Mouse (Mus musculus): ENCODE measurements at regions not wholly inside any gene's neighbourhood (a gene's known extent, or its start where the extent isn't known, plus 50 kb on each side); places are given as distances from the start of the nearest gene placed in this dataset.

DNA sequence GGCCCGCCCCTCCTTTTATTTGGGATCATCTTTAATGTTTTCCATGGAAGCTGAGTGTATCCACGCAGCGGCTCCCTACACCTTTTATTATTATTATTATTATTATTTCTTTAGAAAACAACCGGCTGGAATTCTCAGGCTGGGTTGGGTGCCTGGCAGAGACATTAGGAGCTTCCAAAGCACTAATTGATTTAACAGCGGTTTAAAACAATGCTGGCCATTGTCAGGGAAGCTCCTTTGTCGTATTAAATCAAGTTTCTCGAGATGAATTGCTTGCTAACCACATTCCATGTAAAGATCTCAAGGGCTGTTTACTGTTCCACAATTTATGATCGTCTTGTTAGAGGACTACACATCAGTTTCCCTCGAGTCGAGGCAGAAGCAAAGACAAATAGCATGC, 539.4 kb downstream of the Etnk1 start:
- no peaks in the 10 kb centered on the region for H3K79me2 ChIP-seq (ENCODE audit: control insufficient read depth, insufficient read depth)
- no peaks in the 10 kb centered on the region for H3K36me3 ChIP-seq (ENCODE audit: control insufficient read depth, insufficient read depth)
- no peaks in the 10 kb centered on the region for H3K27me3 ChIP-seq (ENCODE audit: control insufficient read depth, insufficient read depth, insufficient read length)
- no peak overlapping the region for H3K4me3 ChIP-seq (ENCODE audit: insufficient read depth, poor library complexity, severe bottlenecking)
- no peaks in the 10 kb centered on the region for H3K79me3 ChIP-seq (ENCODE audit: low read depth)
- no peak overlapping the region for H3ac ChIP-seq (ENCODE audit: control insufficient read depth, insufficient read length, low read depth)
- TF ChIP-seq MAX (IDR thresholded peaks at IDR 0.05), result no peak
- no peak for TF ChIP-seq CTCF (IDR thresholded peaks at IDR 0.05; ENCODE audit: control insufficient read depth, insufficient read depth, insufficient read length)
- no peak for TF ChIP-seq USF1 (IDR thresholded peaks at IDR 0.05; ENCODE audit: low read depth)
- no peak for TF ChIP-seq FOSL1 (IDR thresholded peaks at IDR 0.05; ENCODE audit: insufficient read depth, low read length, poor library complexity, severe bottlenecking)
- no peak for TF ChIP-seq MYOG (IDR thresholded peaks at IDR 0.05; ENCODE audit: control insufficient read depth, extremely low read depth, insufficient read length)
- TF ChIP-seq MYOD1 (IDR thresholded peaks at IDR 0.05; ENCODE audit: control insufficient read depth, insufficient read length, low read depth), result no peak
- TF ChIP-seq CEBPB (IDR thresholded peaks at IDR 0.05; ENCODE audit: low read depth), result no peak

DNA sequence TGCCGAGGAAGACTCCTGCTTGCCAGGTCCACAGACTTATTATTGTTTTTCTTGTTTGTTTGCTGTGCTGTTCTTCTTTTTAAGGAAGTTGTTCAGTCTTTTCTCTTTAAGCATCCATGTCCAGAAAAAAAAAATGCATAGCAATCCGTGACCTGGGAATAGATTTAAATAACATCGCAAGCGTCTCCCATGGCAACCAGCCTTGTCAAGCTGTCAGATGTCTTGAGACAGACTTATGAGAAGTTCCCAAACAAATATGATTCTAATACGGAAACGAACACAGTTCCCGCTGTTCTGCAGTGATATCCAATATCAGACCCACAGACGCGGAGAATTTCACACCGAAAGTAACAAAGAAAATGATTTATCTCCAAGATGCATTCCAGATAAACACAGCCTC, 547.4 kb downstream of the Etnk1 start:
- Histone ChIP-seq H3K79me2 (ENCODE audit: control insufficient read depth, insufficient read depth) (no peaks in the 10 kb centered on the region), H3ac (ENCODE audit: control insufficient read depth, insufficient read length, low read depth) (no peak overlapping the region), H3K79me3 (ENCODE audit: low read depth) (no peaks in the 10 kb centered on the region), H3K27me3 (ENCODE audit: control insufficient read depth, insufficient read depth, insufficient read length) (no peaks in the 10 kb centered on the region), H3K36me3 (ENCODE audit: control insufficient read depth, insufficient read depth) (no peaks in the 10 kb centered on the region), H3K4me3 (ENCODE audit: insufficient read depth, poor library complexity, severe bottlenecking) (no peak overlapping the region)
- no peak for TF ChIP-seq MYOG (IDR thresholded peaks at IDR 0.05; ENCODE audit: control insufficient read depth, extremely low read depth, insufficient read length)
- TF ChIP-seq CEBPB (IDR thresholded peaks at IDR 0.05; ENCODE audit: low read depth), result no peak
- TF ChIP-seq FOSL1 (IDR thresholded peaks at IDR 0.05; ENCODE audit: insufficient read depth, low read length, poor library complexity, severe bottlenecking), result no peak
- TF ChIP-seq USF1 (IDR thresholded peaks at IDR 0.05; ENCODE audit: low read depth), result no peak
- TF ChIP-seq CTCF (IDR thresholded peaks at IDR 0.05; ENCODE audit: control insufficient read depth, insufficient read depth, insufficient read length), result no peak
- TF ChIP-seq MYOD1 (IDR thresholded peaks at IDR 0.05; ENCODE audit: control insufficient read depth, insufficient read length, low read depth), result no peak
- TF ChIP-seq MAX (IDR thresholded peaks at IDR 0.05), result no peak

DNA sequence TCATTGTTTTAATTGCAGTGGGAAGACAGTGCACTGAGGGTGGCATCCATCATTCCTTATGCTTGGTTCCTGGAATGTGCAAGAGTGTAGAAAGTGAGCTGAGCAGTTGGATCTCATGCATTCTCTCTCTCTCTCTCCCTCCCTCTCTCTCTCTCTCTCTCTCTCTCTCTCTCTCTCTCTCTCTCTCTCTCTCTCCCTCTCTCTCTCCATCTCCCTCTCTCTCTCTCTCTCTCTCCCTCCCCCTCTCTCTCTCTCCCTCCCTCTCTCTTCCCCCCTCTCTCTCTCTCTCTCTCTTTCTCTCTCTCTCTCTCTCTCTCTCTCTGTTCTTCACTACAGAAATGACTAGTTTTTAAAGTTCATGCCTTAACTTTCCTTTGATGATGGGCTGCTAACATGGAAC, 583.1 kb downstream of the Etnk1 start:
- H3ac ChIP-seq (ENCODE audit: control insufficient read depth, insufficient read length, low read depth), result no peak overlapping the region
- H3K36me3 ChIP-seq (ENCODE audit: control insufficient read depth, insufficient read depth), result no peaks in the 10 kb centered on the region
- TF ChIP-seq USF1 (IDR thresholded peaks at IDR 0.05; ENCODE audit: low read depth), result no peak
- no peak overlapping the region for H3K4me3 ChIP-seq (ENCODE audit: insufficient read depth, poor library complexity, severe bottlenecking)
- no peaks in the 10 kb centered on the region for H3K79me3 ChIP-seq (ENCODE audit: low read depth)
- no peaks in the 10 kb centered on the region for H3K79me2 ChIP-seq (ENCODE audit: control insufficient read depth, insufficient read depth)
- no peaks in the 10 kb centered on the region for H3K27me3 ChIP-seq (ENCODE audit: control insufficient read depth, insufficient read depth, insufficient read length)

DNA sequence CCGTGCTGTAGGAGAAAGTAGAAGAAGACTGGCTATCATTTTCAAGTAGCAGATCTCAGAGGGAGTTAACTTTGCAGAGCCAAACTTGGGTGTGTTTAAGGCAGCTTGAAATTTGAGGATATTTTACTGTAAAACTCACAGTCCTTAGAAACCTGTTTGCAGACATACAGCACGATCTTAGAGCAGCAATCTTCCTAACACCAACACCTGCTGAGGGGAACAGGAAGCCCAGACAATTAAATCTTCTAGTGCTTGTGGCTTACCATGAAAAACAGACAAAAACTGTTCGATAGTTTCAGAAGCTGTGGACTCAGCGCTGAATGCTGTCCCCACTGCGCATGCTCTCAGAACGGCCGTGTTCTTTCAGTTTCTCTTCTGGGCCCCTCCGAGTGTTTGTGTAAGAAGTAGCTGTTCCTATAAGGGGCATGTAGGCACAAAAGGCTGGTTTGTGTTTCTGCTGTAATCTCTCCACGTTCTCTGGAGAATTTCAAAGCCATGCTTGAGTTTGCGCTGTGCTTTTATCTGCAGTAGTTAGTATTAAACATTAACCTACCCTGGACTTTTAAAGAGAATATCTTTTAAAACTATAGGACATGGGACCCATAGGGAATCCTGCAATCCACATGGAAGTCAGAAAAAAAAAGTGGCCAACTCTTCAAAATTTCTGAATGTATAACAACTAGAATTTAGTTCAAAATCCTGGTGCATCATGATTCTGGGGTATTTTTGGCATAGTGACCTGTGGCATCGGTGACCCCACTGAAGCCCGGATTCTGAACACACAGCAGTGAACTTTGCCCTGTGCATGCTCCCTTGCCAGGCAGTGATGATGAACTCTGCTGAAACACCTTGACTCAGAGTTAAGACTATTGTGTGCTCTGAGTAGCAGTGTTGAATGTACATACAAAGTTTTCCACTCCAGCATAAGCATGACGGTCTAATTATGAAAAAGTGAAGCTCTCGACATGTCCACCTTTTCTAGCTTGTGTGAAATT, 584.4 kb downstream of the Etnk1 start:
- no peaks in the 10 kb centered on the region for H3K79me3 ChIP-seq (ENCODE audit: low read depth)
- no peaks in the 10 kb centered on the region for H3K79me2 ChIP-seq (ENCODE audit: control insufficient read depth, insufficient read depth)
- no peak for TF ChIP-seq CTCF (IDR thresholded peaks at IDR 0.05; ENCODE audit: control insufficient read depth, insufficient read depth, insufficient read length)
- TF ChIP-seq CEBPB (IDR thresholded peaks at IDR 0.05; ENCODE audit: low read depth), result no peak
- TF ChIP-seq MYOD1 (IDR thresholded peaks at IDR 0.05; ENCODE audit: control insufficient read depth, insufficient read length, low read depth), result no peak
- no peak for TF ChIP-seq MYOG (IDR thresholded peaks at IDR 0.05; ENCODE audit: control insufficient read depth, extremely low read depth, insufficient read length)
- TF ChIP-seq FOSL1 (IDR thresholded peaks at IDR 0.05; ENCODE audit: insufficient read depth, low read length, poor library complexity, severe bottlenecking), result no peak
- TF ChIP-seq USF1 (IDR thresholded peaks at IDR 0.05; ENCODE audit: low read depth), result no peak
- TF ChIP-seq MAX (IDR thresholded peaks at IDR 0.05), result no peak
- peak overlapping the region; percentile 30 for H3ac ChIP-seq (ENCODE audit: control insufficient read depth, insufficient read length, low read depth)
- no peaks in the 10 kb centered on the region for H3K27me3 ChIP-seq (ENCODE audit: control insufficient read depth, insufficient read depth, insufficient read length)
- no peaks in the 10 kb centered on the region for H3K36me3 ChIP-seq (ENCODE audit: control insufficient read depth, insufficient read depth)
- H3K4me3 ChIP-seq (ENCODE audit: insufficient read depth, poor library complexity, severe bottlenecking), result no peak overlapping the region

DNA sequence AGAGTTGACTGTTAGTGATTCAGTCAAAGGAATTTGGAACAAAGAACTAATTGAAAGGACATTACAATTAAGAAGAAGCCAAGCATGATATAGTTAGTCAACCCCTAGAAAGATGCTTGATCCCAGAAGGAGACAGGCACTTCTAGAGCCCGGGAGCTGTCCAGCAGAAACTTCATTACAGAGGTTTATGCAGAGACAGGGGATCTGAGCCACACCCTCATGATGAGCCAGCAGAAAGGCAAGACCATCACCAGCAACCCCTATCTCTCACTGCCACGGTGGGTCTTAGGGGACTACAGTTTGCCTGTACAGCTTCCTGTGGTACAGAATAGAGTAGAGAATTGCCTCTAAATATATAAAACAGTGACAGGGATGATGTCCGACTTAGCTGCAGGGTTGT, 590.4 kb downstream of the Etnk1 start:
- Histone ChIP-seq H3K4me3 (ENCODE audit: insufficient read depth, poor library complexity, severe bottlenecking) (no peak overlapping the region), H3ac (ENCODE audit: control insufficient read depth, insufficient read length, low read depth) (no peak overlapping the region), H3K79me2 (ENCODE audit: control insufficient read depth, insufficient read depth) (no peaks in the 10 kb centered on the region), H3K36me3 (ENCODE audit: control insufficient read depth, insufficient read depth) (no peaks in the 10 kb centered on the region), H3K27me3 (ENCODE audit: control insufficient read depth, insufficient read depth, insufficient read length) (no peaks in the 10 kb centered on the region), H3K79me3 (ENCODE audit: low read depth) (no peaks in the 10 kb centered on the region)
- no peak for TF ChIP-seq USF1 (IDR thresholded peaks at IDR 0.05; ENCODE audit: low read depth)
- no peak for TF ChIP-seq MYOG (IDR thresholded peaks at IDR 0.05; ENCODE audit: control insufficient read depth, extremely low read depth, insufficient read length)
- no peak for TF ChIP-seq MYOD1 (IDR thresholded peaks at IDR 0.05; ENCODE audit: control insufficient read depth, insufficient read length, low read depth)
- no peak for TF ChIP-seq MAX (IDR thresholded peaks at IDR 0.05)
- TF ChIP-seq FOSL1 (IDR thresholded peaks at IDR 0.05; ENCODE audit: insufficient read depth, low read length, poor library complexity, severe bottlenecking), result no peak
- no peak for TF ChIP-seq CEBPB (IDR thresholded peaks at IDR 0.05; ENCODE audit: low read depth)
- no peak for TF ChIP-seq CTCF (IDR thresholded peaks at IDR 0.05; ENCODE audit: control insufficient read depth, insufficient read depth, insufficient read length)
